ENCODE assay signal across 25 mouse cellular contexts in genomic region chr6:21267897-21268296, GRCm38 (mm10). TPM values are rescaled to one million over a fixed set of nuclear protein-coding genes. Genes with fewer than 3 reads are reported as not detected.
DNase-seq lines count a peak whose midpoint lies in the region; ATAC-seq and TF ChIP-seq lines count a peak whose summit lies in the region.
"Had no signal": no experiment of that assay in that cellular context is flagged by ENCODE, and none has a peak within 500 bp of the region (broad histone marks: within the 10 kb centered on the region; RNA-seq: fewer than 3 reads in every experiment).

No protein-coding gene starts in this region.

- WGBS in heart, embryonic 12.5 days, result 27% methylated on average over 2 of the region's 2 CpGs
- WGBS in heart, embryonic 11.5 days (ENCODE audit: insufficient replicate concordance), result 32% methylated on average over 2 of the region's 2 CpGs
- 25% methylated on average over 2 of the region's 2 CpGs for WGBS in heart, embryonic 15.5 days
- 25% methylated on average over 2 of the region's 2 CpGs for WGBS in heart, postnatal 0 days

- no peaks in the 10 kb centered on the region for H3K9me3 ChIP-seq in heart, embryonic 12.5 days (replicated peaks)
- H3K9me3 ChIP-seq in heart, embryonic 11.5 days (replicated peaks; ENCODE audit: control insufficient read depth, low read length), result no peaks in the 10 kb centered on the region
- H3K9me3 ChIP-seq in heart, embryonic 15.5 days (replicated peaks), result no peaks in the 10 kb centered on the region
- H3K9me3 ChIP-seq in heart, postnatal 0 days (replicated peaks; ENCODE audit: control insufficient read depth, low read length), result no peaks in the 10 kb centered on the region
- H3K9me3 ChIP-seq: embryonic facial prominence, embryonic 10.5 days; embryonic facial prominence, embryonic 12.5 days; forebrain, embryonic 13.5 days; G1E had no signal

- no peak for DNase-seq in frontal cortex, postnatal 25 days (ENCODE audit: low spot score in 2 of 2)
- DNase-seq in heart, adult 11 months, result no peak
- no peak for DNase-seq in heart, postnatal 0 days (ENCODE audit: low spot score)
- no peak for DNase-seq in heart, postnatal 4 days
- DNase-seq: adrenal gland, adult 8-10 months; adrenal gland, postnatal 14 days; adrenal gland, postnatal 36 days; B cell, adult 2 months; cerebellum, adult 11-12 months; cerebellum, adult 2 months; cerebellum, adult 9-10 months; cerebellum, postnatal 10 days; cerebellum, postnatal 25 days had no signal

- H3K4me2 ChIP-seq in heart, embryonic 12.5 days, result no peak overlapping the region
- no peak overlapping the region for H3K4me2 ChIP-seq in heart, embryonic 11.5 days
- H3K4me2 ChIP-seq in heart, embryonic 15.5 days, result peak overlapping the region; percentile 29; the same call in 1 of the 2 replicates
- peak overlapping the region; percentile 2; the same call in 1 of the 2 replicates for H3K4me2 ChIP-seq in heart, postnatal 0 days (ENCODE audit: low read depth, low read length)
- H3K4me2 ChIP-seq: embryonic facial prominence, embryonic 12.5 days; forebrain, embryonic 13.5 days had no signal

- H3K36me3 ChIP-seq in heart, embryonic 12.5 days, result no peaks in the 10 kb centered on the region
- H3K36me3 ChIP-seq in heart, embryonic 11.5 days (ENCODE audit: control insufficient read depth, insufficient read depth, low read length), result no peaks in the 10 kb centered on the region
- no peaks in the 10 kb centered on the region for H3K36me3 ChIP-seq in heart, embryonic 15.5 days
- H3K36me3 ChIP-seq in heart, postnatal 0 days (replicated peaks; ENCODE audit: control insufficient read depth, insufficient read depth, low read length), result no peaks in the 10 kb centered on the region
- H3K36me3 ChIP-seq: embryonic facial prominence, embryonic 10.5 days; embryonic facial prominence, embryonic 12.5 days; G1E had no signal

- no peak overlapping the region for H3K27ac ChIP-seq in heart, embryonic 12.5 days (ENCODE audit: poor library complexity, severe bottlenecking)
- no peak overlapping the region for H3K27ac ChIP-seq in heart, embryonic 11.5 days (ENCODE audit: low read depth, low read length)
- H3K27ac ChIP-seq in heart, embryonic 15.5 days, result 0 out of 2 replicates have a peak overlapping the region, but pooled peaks have one; percentile 45
- H3K27ac ChIP-seq in heart, postnatal 0 days (ENCODE audit: low read depth), result no peak overlapping the region
- H3K27ac ChIP-seq: embryonic facial prominence, embryonic 10.5 days; embryonic facial prominence, embryonic 12.5 days; forebrain, embryonic 13.5 days had no signal

- no peaks in the 10 kb centered on the region for H3K27me3 ChIP-seq in heart, embryonic 12.5 days (replicated peaks)
- no peaks in the 10 kb centered on the region for H3K27me3 ChIP-seq in heart, embryonic 11.5 days (ENCODE audit: control insufficient read depth, insufficient read depth, low read length)
- H3K27me3 ChIP-seq in heart, embryonic 15.5 days, result no peaks in the 10 kb centered on the region
- H3K27me3 ChIP-seq in heart, postnatal 0 days (ENCODE audit: control insufficient read depth, insufficient read depth, low read length), result no peaks in the 10 kb centered on the region
- H3K27me3 ChIP-seq: CH12.LX; embryonic facial prominence, embryonic 12.5 days; forebrain, embryonic 13.5 days had no signal

- no peak overlapping the region for H3K4me3 ChIP-seq in heart, embryonic 12.5 days
- no peak overlapping the region for H3K4me3 ChIP-seq in heart, embryonic 11.5 days (ENCODE audit: low read depth, low read length)
- no peak overlapping the region for H3K4me3 ChIP-seq in heart, embryonic 15.5 days
- H3K4me3 ChIP-seq in heart, postnatal 0 days (ENCODE audit: low read depth, low read length), result no peak overlapping the region
- H3K4me3 ChIP-seq: embryonic facial prominence, embryonic 10.5 days; embryonic facial prominence, embryonic 12.5 days; forebrain, embryonic 13.5 days had no signal

- no peak for TF ChIP-seq CTCF in heart, postnatal 0 days (IDR thresholded peaks at IDR 0.05; ENCODE audit: low read depth)

- peak; percentile 73 for ATAC-seq in frontal cortex, adult (ENCODE audit: low TSS enrichment)
- peak; percentile 36 for ATAC-seq in heart, embryonic 12.5 days (ENCODE audit: insufficient number of reproducible peaks, low FRiP score)
- ATAC-seq in heart, embryonic 11.5 days (replicated peaks; ENCODE audit: insufficient number of reproducible peaks, low FRiP score, low TSS enrichment), result no peak; the same call in 1 of the 2 replicates
- 0 out of 2 replicates have a peak, but pooled peaks have one; percentile 39 for ATAC-seq in heart, embryonic 15.5 days (replicated peaks; ENCODE audit: insufficient number of reproducible peaks, insufficient read depth, low FRiP score, low read depth)
- ATAC-seq in heart, postnatal 0 days (ENCODE audit: insufficient read depth, low read depth), result no peak
- ATAC-seq: activated CD4-positive, CD25-positive, alpha-beta regulatory T cell, adult 4 months; CD4-positive, CD25-positive, alpha-beta regulatory T cell, adult 4 months; forebrain, embryonic 13.5 days; Patski had no signal

- no peak for TF ChIP-seq EP300 in heart, postnatal 0 days (IDR thresholded peaks at IDR 0.05; ENCODE audit: low read depth)

- 0 out of 2 replicates have a peak, but pooled peaks cover 3% of the 10 kb centered on the region for H3K4me1 ChIP-seq in heart, embryonic 12.5 days (replicated peaks)
- no peaks in the 10 kb centered on the region for H3K4me1 ChIP-seq in heart, embryonic 11.5 days (ENCODE audit: control insufficient read depth, insufficient read depth, low read length)
- peaks cover 4% of the 10 kb centered on the region; the same call in 1 of the 2 replicates for H3K4me1 ChIP-seq in heart, embryonic 15.5 days (replicated peaks)
- H3K4me1 ChIP-seq in heart, postnatal 0 days (ENCODE audit: control insufficient read depth, insufficient read depth), result peaks cover 5% of the 10 kb centered on the region; the same call in 1 of the 2 replicates
- H3K4me1 ChIP-seq: embryonic facial prominence, embryonic 10.5 days; embryonic facial prominence, embryonic 12.5 days; forebrain, embryonic 13.5 days had no signal

- no peak overlapping the region for H3K9ac ChIP-seq in heart, embryonic 12.5 days
- H3K9ac ChIP-seq in heart, embryonic 11.5 days (ENCODE audit: low read depth, low read length), result no peak overlapping the region
- H3K9ac ChIP-seq in heart, embryonic 15.5 days, result no peak overlapping the region
- H3K9ac ChIP-seq in heart, postnatal 0 days (replicated peaks; ENCODE audit: low read depth, low read length), result no peak overlapping the region
- H3K9ac ChIP-seq: embryonic facial prominence, embryonic 12.5 days; forebrain, embryonic 13.5 days had no signal

RNA-seq across cellular contexts. Expression of gene Kcnd2, which starts 52.6 kb away (rescaled TPM):
- 2.2 TPM in 2 replicates for polyA plus RNA-seq in heart, embryonic 12.5 days (2016; fragmentation: Nextera tagmentation; extraction: Ambion mirVana)
- 1.8 and 1.9 TPM in 2 replicates for polyA plus RNA-seq in heart, embryonic 11.5 days (2014; fragmentation: Nextera tagmentation; extraction: Ambion mirVana)
- polyA plus RNA-seq in heart, embryonic 15.5 days (2015; fragmentation: Nextera tagmentation; extraction: Ambion mirVana), result 1.5 and 2.0 TPM in 2 replicates
- total RNA-seq in heart, postnatal 0 days (2014; rRNA removed; ENCODE audit: low replicate concordance), result 2.4 and 3.6 TPM in 2 replicates
- polyA plus RNA-seq in heart, postnatal 0 days (2015; fragmentation: Nextera tagmentation; extraction: Ambion mirVana), result 1.1 and 1.6 TPM in 2 replicates
- 1 to 10 TPM; 3.4 to 3.7 TPM for total RNA-seq in heart, postnatal 4 days (2021)
- total RNA-seq: CH12.LX had no signal
- polyA plus RNA-seq: activated CD4-positive, CD25-positive, alpha-beta regulatory T cell, adult 4 months; CD4-positive, CD25-positive, alpha-beta regulatory T cell, adult 4 months; G1E; Patski had no signal

Comparison
In these comparisons a context has a peak if more than half of its experiments do, and no peak if none do; other contexts are left out.
1. ATAC-seq: peak in frontal cortex, adult (single experiment), heart, embryonic 12.5 days (single experiment) and heart, embryonic 15.5 days (single experiment); none in heart, embryonic 11.5 days (single experiment) and heart, postnatal 0 days (single experiment).
2. H3K4me2 ChIP-seq: peak in heart, embryonic 15.5 days (single experiment) and heart, postnatal 0 days (single experiment); none in heart, embryonic 12.5 days (single experiment) and heart, embryonic 11.5 days (single experiment).